Comparison of ENCODE assay signal across 29 mouse cellular contexts in the genomic region with DNA sequence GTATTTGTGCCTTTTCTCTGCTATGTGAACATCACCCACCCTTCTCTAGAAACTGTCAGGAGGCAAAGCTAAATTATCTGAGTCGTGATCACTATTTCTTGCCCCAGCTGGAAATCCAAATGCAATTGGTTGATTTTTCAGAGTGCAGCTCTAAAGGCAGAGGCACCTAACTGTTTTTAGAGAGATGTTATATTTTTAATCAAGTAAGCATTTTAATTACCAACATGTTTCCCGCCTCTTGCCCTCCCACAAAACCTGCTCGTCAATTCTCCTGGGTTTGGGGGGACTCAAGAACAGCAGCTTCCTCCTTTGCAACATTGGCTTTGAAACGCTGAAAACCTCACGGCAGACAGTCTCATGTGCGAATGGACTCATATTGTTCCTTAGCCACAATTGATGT.
DNase-seq lines count a peak whose midpoint lies in the region; ATAC-seq and TF ChIP-seq lines count a peak whose summit lies in the region.
"Had no signal": no experiment of that assay in that cellular context is flagged by ENCODE, and none has a peak within 500 bp of the region (broad histone marks: within the 10 kb centered on the region; RNA-seq: fewer than 3 reads in every experiment).

No protein-coding gene starts in this region.

- no peak for DNase-seq in hindbrain, embryonic 11.5 days (ENCODE audit: low spot score)
- no peak for DNase-seq in left cerebral cortex, adult 2 months (ENCODE audit: extremely low spot score in 1 of 2, low spot score in 2 of 2)
- no peak for DNase-seq in left cerebral cortex, postnatal 4 days
- DNase-seq in right cerebral cortex, adult 18-20 months: peak; percentile 30
- no peak for DNase-seq in right cerebral cortex, postnatal 25 days
- DNase-seq in telencephalon, adult 2 months (ENCODE audit: low read depth, low spot score): peak; percentile 67
- DNase-seq: adrenal gland, adult 8-10 months; cerebellum, adult 11 months; cerebellum, adult 9-10 months; cerebellum, postnatal 36 days; gastrocnemius, postnatal 25 days; heart, adult 18-20 months; heart, postnatal 36 days; kidney, adult 18-20 months; kidney, postnatal 36 days; layer of hippocampus, postnatal 36 days; lung, embryonic 14.5 days; thymus, postnatal 14 days had no signal

- no peak overlapping the region for H3K9ac ChIP-seq in hindbrain, embryonic 13.5 days
- H3K9ac ChIP-seq in hindbrain, embryonic 11.5 days (ENCODE audit: low read depth, low read length): no peak overlapping the region
- H3K9ac ChIP-seq: forebrain, embryonic 13.5 days; limb, embryonic 12.5 days; liver, embryonic 15.5 days; lung, embryonic 14.5 days; midbrain, embryonic 12.5 days; stomach, embryonic 15.5 days had no signal

- H3K4me1 ChIP-seq in hindbrain, embryonic 13.5 days (replicated peaks): peaks cover 36% of the 10 kb centered on the region
- peaks cover 5% of the 10 kb centered on the region; the same call in 1 of the 2 replicates for H3K4me1 ChIP-seq in hindbrain, embryonic 11.5 days (replicated peaks; ENCODE audit: control insufficient read depth, insufficient read depth, low read length)
- H3K4me1 ChIP-seq: liver, embryonic 15.5 days; stomach, embryonic 15.5 days had no signal

- H3K9me3 ChIP-seq in hindbrain, embryonic 13.5 days: no peaks in the 10 kb centered on the region
- no peaks in the 10 kb centered on the region for H3K9me3 ChIP-seq in hindbrain, embryonic 11.5 days (ENCODE audit: control insufficient read depth, low read length)
- H3K9me3 ChIP-seq: forebrain, embryonic 13.5 days; limb, embryonic 12.5 days; liver, embryonic 15.5 days; midbrain, embryonic 12.5 days; stomach, embryonic 15.5 days had no signal

- no peak for TF ChIP-seq CTCF in left cerebral cortex, adult 2 months (IDR thresholded peaks at IDR 0.05)

- no peaks in the 10 kb centered on the region for H3K27me3 ChIP-seq in hindbrain, embryonic 13.5 days
- H3K27me3 ChIP-seq in hindbrain, embryonic 11.5 days (ENCODE audit: control insufficient read depth, insufficient read depth, low read length): no peaks in the 10 kb centered on the region
- H3K27me3 ChIP-seq: forebrain, embryonic 13.5 days; limb, embryonic 12.5 days; liver, embryonic 15.5 days; midbrain, embryonic 12.5 days; stomach, embryonic 15.5 days had no signal

- no peak overlapping the region for H3K4me2 ChIP-seq in hindbrain, embryonic 13.5 days
- H3K4me2 ChIP-seq in hindbrain, embryonic 11.5 days (replicated peaks; ENCODE audit: low read depth, low read length): no peak overlapping the region
- H3K4me2 ChIP-seq: forebrain, embryonic 13.5 days; heart, embryonic 11.5 days; limb, embryonic 12.5 days; liver, embryonic 15.5 days; lung, embryonic 14.5 days; midbrain, embryonic 12.5 days; stomach, embryonic 15.5 days had no signal

- H3K4me3 ChIP-seq in hindbrain, embryonic 13.5 days: no peak overlapping the region
- no peak overlapping the region for H3K4me3 ChIP-seq in hindbrain, embryonic 11.5 days (ENCODE audit: low read depth, low read length)
- H3K4me3 ChIP-seq in left cerebral cortex, adult 2 months: no peak overlapping the region
- H3K4me3 ChIP-seq: forebrain, embryonic 13.5 days; limb, embryonic 12.5 days; liver, embryonic 15.5 days; midbrain, embryonic 12.5 days; myocyte; stomach, embryonic 15.5 days had no signal

- 61% methylated on average over 6 of the region's 6 CpGs for WGBS in hindbrain, embryonic 13.5 days
- WGBS in hindbrain, embryonic 11.5 days: 81% methylated on average over 6 of the region's 6 CpGs

- ATAC-seq in hindbrain, embryonic 13.5 days (ENCODE audit: low FRiP score): no peak
- no peak for ATAC-seq in hindbrain, embryonic 11.5 days (ENCODE audit: low FRiP score)
- no peak for ATAC-seq in granulocyte monocyte progenitor cell, adult 5-6 weeks (replicated peaks; ENCODE audit: poor library complexity, severe bottlenecking)
- ATAC-seq: forebrain, embryonic 13.5 days; inflammation-experienced regulatory T-cells, adult 6 months had no signal

- intact Hi-C loops in left cerebral cortex, adult 2 months (cut with DNase I): loop anchor here (10.0 kb wide), 1 partner anchor 109 kb away; no protein-coding TSS in a partner anchor
- intact Hi-C loops in left cerebral cortex, postnatal 4 days (cut with DNase I): loop anchor here (10.0 kb wide), 1 partner anchor 109 kb away; no protein-coding TSS in a partner anchor

- H3K36me3 ChIP-seq in hindbrain, embryonic 13.5 days: peaks cover 3% of the 10 kb centered on the region; the same call in 1 of the 2 replicates
- H3K36me3 ChIP-seq in hindbrain, embryonic 11.5 days (ENCODE audit: control insufficient read depth, insufficient read depth, low read length): no peaks in the 10 kb centered on the region
- H3K36me3 ChIP-seq: G1E; limb, embryonic 12.5 days; liver, embryonic 15.5 days; midbrain, embryonic 12.5 days; stomach, embryonic 15.5 days had no signal

- peak overlapping the region; percentile 56 for H3K27ac ChIP-seq in hindbrain, embryonic 13.5 days
- no peak overlapping the region for H3K27ac ChIP-seq in hindbrain, embryonic 11.5 days (ENCODE audit: low read depth, low read length)
- peak overlapping the region; percentile 77 for H3K27ac ChIP-seq in left cerebral cortex, adult 2 months
- H3K27ac ChIP-seq: forebrain, embryonic 13.5 days; limb, embryonic 12.5 days; liver, embryonic 15.5 days; midbrain, embryonic 12.5 days; stomach, embryonic 15.5 days had no signal

Comparison
In these comparisons a context has a peak if more than half of its experiments do, and no peak if none do; other contexts are left out.
1. DNase-seq: peak in right cerebral cortex, adult 18-20 months (single experiment) and telencephalon, adult 2 months (single experiment); none in hindbrain, embryonic 11.5 days (single experiment), left cerebral cortex, adult 2 months (0 of 2), left cerebral cortex, postnatal 4 days (single experiment) and right cerebral cortex, postnatal 25 days (single experiment).